11 mouse cellular contexts compared by ENCODE assay signal in genomic region chr15:101980849-101981248, GRCm38 (mm10). TPM values are rescaled to one million over a fixed set of nuclear protein-coding genes. Genes with fewer than 3 reads are reported as not detected.
DNase-seq lines count a peak whose midpoint lies in the region; ATAC-seq and TF ChIP-seq lines count a peak whose summit lies in the region.
"Had no signal": no experiment of that assay in that cellular context is flagged by ENCODE, and none has a peak within 500 bp of the region (broad histone marks: within the 10 kb centered on the region; RNA-seq: fewer than 3 reads in every experiment).

No protein-coding gene starts in this region.

- no peak for DNase-seq in forebrain, embryonic 10.5 days (ENCODE audit: extremely low spot score, low spot score)
- DNase-seq in forebrain, embryonic 14.5 days (ENCODE audit: low spot score) = no peak
- peak; percentile 23 for DNase-seq in NIH3T3 (ENCODE audit: low read depth)
- peak; percentile 85 for DNase-seq in lung, postnatal 0 days (ENCODE audit: low spot score)
- DNase-seq in right cerebral cortex, adult 2 months (ENCODE audit: low spot score in 2 of 2) = no peak

- ATAC-seq in forebrain, embryonic 14.5 days = no peak
- no peak for ATAC-seq in kidney, embryonic 14.5 days (ENCODE audit: low FRiP score, low TSS enrichment)
- ATAC-seq in lung, postnatal 0 days = peak; percentile 50
- no peak for ATAC-seq in megakaryocyte progenitor cell, adult 5-6 weeks (replicated peaks; ENCODE audit: poor library complexity)
- ATAC-seq in frontal cortex, adult (ENCODE audit: low TSS enrichment) = no peak
- ATAC-seq: midbrain, embryonic 15.5 days had no signal

- H3K4me1 ChIP-seq in forebrain, embryonic 10.5 days = peaks cover 34% of the 10 kb centered on the region
- peaks cover 9% of the 10 kb centered on the region for H3K4me1 ChIP-seq in forebrain, embryonic 14.5 days (ENCODE audit: control insufficient read depth, insufficient read depth, low read length)
- H3K4me1 ChIP-seq in kidney, embryonic 14.5 days (ENCODE audit: control insufficient read depth, insufficient read depth, low read length) = peaks cover 21% of the 10 kb centered on the region
- H3K4me1 ChIP-seq in lung, postnatal 0 days (ENCODE audit: insufficient read depth, low read depth, low read length) = peaks cover 25% of the 10 kb centered on the region

- 76% methylated on average over 6 of the region's 6 CpGs for WGBS in forebrain, embryonic 10.5 days
- WGBS in forebrain, embryonic 14.5 days = 58% methylated on average over 6 of the region's 6 CpGs
- 61% methylated on average over 6 of the region's 6 CpGs for WGBS in kidney, embryonic 14.5 days
- WGBS in lung, postnatal 0 days = 34% methylated on average over 5 of the region's 6 CpGs

- H3K9me3 ChIP-seq in forebrain, embryonic 10.5 days = no peaks in the 10 kb centered on the region
- H3K9me3 ChIP-seq in forebrain, embryonic 14.5 days (replicated peaks; ENCODE audit: control insufficient read depth, low read length) = no peaks in the 10 kb centered on the region
- H3K9me3 ChIP-seq in kidney, embryonic 14.5 days (ENCODE audit: control insufficient read depth, low read length) = no peaks in the 10 kb centered on the region
- H3K9me3 ChIP-seq in lung, postnatal 0 days (ENCODE audit: low read length) = no peaks in the 10 kb centered on the region
- H3K9me3 ChIP-seq: midbrain, embryonic 15.5 days had no signal

- no peaks in the 10 kb centered on the region for H3K36me3 ChIP-seq in forebrain, embryonic 10.5 days (replicated peaks)
- no peaks in the 10 kb centered on the region for H3K36me3 ChIP-seq in forebrain, embryonic 14.5 days (ENCODE audit: control insufficient read depth, insufficient read depth, low read length)
- no peaks in the 10 kb centered on the region for H3K36me3 ChIP-seq in kidney, embryonic 14.5 days (ENCODE audit: control insufficient read depth, insufficient read depth, low read length)
- H3K36me3 ChIP-seq in lung, postnatal 0 days (ENCODE audit: insufficient read depth, low read length) = no peaks in the 10 kb centered on the region
- H3K36me3 ChIP-seq: midbrain, embryonic 15.5 days had no signal

- peak overlapping the region; percentile 37; the same call in 1 of the 2 replicates for H3K27ac ChIP-seq in forebrain, embryonic 10.5 days
- no peak overlapping the region for H3K27ac ChIP-seq in forebrain, embryonic 14.5 days (ENCODE audit: low read depth, low read length)
- H3K27ac ChIP-seq in kidney, embryonic 14.5 days (ENCODE audit: low read depth, low read length) = 0 out of 2 replicates have a peak overlapping the region, but pooled peaks have one; percentile 17
- peak overlapping the region; percentile 34; the same call in 1 of the 2 replicates for H3K27ac ChIP-seq in lung, postnatal 0 days (ENCODE audit: low read length)
- H3K27ac ChIP-seq: midbrain, embryonic 15.5 days had no signal

- no peak overlapping the region for H3K4me2 ChIP-seq in forebrain, embryonic 14.5 days (ENCODE audit: low read length)
- no peak overlapping the region for H3K4me2 ChIP-seq in kidney, embryonic 14.5 days (replicated peaks; ENCODE audit: low read depth, low read length)
- H3K4me2 ChIP-seq in lung, postnatal 0 days (replicated peaks; ENCODE audit: low read depth, low read length) = no peak overlapping the region
- H3K4me2 ChIP-seq: midbrain, embryonic 15.5 days had no signal

- H3K27me3 ChIP-seq in forebrain, embryonic 10.5 days (ENCODE audit: poor library complexity, severe bottlenecking) = peaks cover 24% of the 10 kb centered on the region
- H3K27me3 ChIP-seq in forebrain, embryonic 14.5 days (replicated peaks; ENCODE audit: control insufficient read depth, insufficient read depth, low read length) = no peaks in the 10 kb centered on the region
- no peaks in the 10 kb centered on the region for H3K27me3 ChIP-seq in kidney, embryonic 14.5 days (ENCODE audit: control insufficient read depth, insufficient read depth, low read length)
- H3K27me3 ChIP-seq in lung, postnatal 0 days (replicated peaks; ENCODE audit: insufficient read depth, low read length) = no peaks in the 10 kb centered on the region

- no peak for TF ChIP-seq EP300 in lung, postnatal 0 days (IDR thresholded peaks at IDR 0.05)

- H3K9ac ChIP-seq in forebrain, embryonic 14.5 days (ENCODE audit: low read length) = no peak overlapping the region
- no peak overlapping the region for H3K9ac ChIP-seq in kidney, embryonic 14.5 days (ENCODE audit: low read depth, low read length)
- H3K9ac ChIP-seq in lung, postnatal 0 days (replicated peaks; ENCODE audit: low read depth) = no peak overlapping the region
- H3K9ac ChIP-seq: midbrain, embryonic 15.5 days had no signal

- TF ChIP-seq CTCF in lung, postnatal 0 days (IDR thresholded peaks at IDR 0.05) = no peak

- no peak overlapping the region for H3K4me3 ChIP-seq in forebrain, embryonic 10.5 days
- H3K4me3 ChIP-seq in forebrain, embryonic 14.5 days (ENCODE audit: low read depth, low read length) = no peak overlapping the region
- no peak overlapping the region for H3K4me3 ChIP-seq in kidney, embryonic 14.5 days (ENCODE audit: low read length)
- no peak overlapping the region for H3K4me3 ChIP-seq in lung, postnatal 0 days (ENCODE audit: low read depth, low read length)
- H3K4me3 ChIP-seq: midbrain, embryonic 15.5 days had no signal

RNA-seq across cellular contexts. Expression of gene Krt8, which starts 23.4 kb away (rescaled TPM):
- polyA plus RNA-seq in forebrain, embryonic 10.5 days (2016; fragmentation: Nextera tagmentation; extraction: Ambion mirVana) = 32.6 and 35.6 TPM in 2 replicates
- polyA plus RNA-seq in forebrain, embryonic 14.5 days (2014; fragmentation: Nextera tagmentation; extraction: Ambion mirVana) = 2.7 and 3.7 TPM in 2 replicates
- polyA plus RNA-seq in kidney, embryonic 14.5 days (2014; fragmentation: Nextera tagmentation; extraction: Ambion mirVana) = 179 and 184 TPM in 2 replicates
- 353 and 389 TPM in 2 replicates for polyA plus RNA-seq in lung, postnatal 0 days (2015; fragmentation: Nextera tagmentation; extraction: Ambion mirVana)
- 0.12 and 0.73 TPM in 2 replicates for total RNA-seq in megakaryocyte progenitor cell, adult 5-6 weeks (2015)
- total RNA-seq in megakaryocyte progenitor cell, adult 5-6 weeks (2017) = 0.12 and 0.44 TPM in 2 replicates

RNA-seq across cellular contexts. Expression of gene Krt78, which starts 26.8 kb away (rescaled TPM):
- not detected in 2 replicates for polyA plus RNA-seq in forebrain, embryonic 10.5 days (2016; fragmentation: Nextera tagmentation; extraction: Ambion mirVana)
- not detected in 2 replicates for polyA plus RNA-seq in forebrain, embryonic 14.5 days (2014; fragmentation: Nextera tagmentation; extraction: Ambion mirVana)
- not detected in 2 replicates for polyA plus RNA-seq in kidney, embryonic 14.5 days (2014; fragmentation: Nextera tagmentation; extraction: Ambion mirVana)
- polyA plus RNA-seq in lung, postnatal 0 days (2015; fragmentation: Nextera tagmentation; extraction: Ambion mirVana) = 0.08 and 0.20 TPM in 2 replicates
- not detected in 2 replicates for total RNA-seq in megakaryocyte progenitor cell, adult 5-6 weeks (2015)
- not detected in 2 replicates for total RNA-seq in megakaryocyte progenitor cell, adult 5-6 weeks (2017)
- total RNA-seq: gastrocnemius, adult 18-20 months had no signal
- polyA plus RNA-seq: cortical plate, adult 2 months; midbrain, embryonic 15.5 days had no signal

RNA-seq across cellular contexts. Expression of gene Krt79, which starts 40.7 kb away (rescaled TPM):
- 0.09 and 0.12 TPM in 2 replicates for polyA plus RNA-seq in forebrain, embryonic 10.5 days (2016; fragmentation: Nextera tagmentation; extraction: Ambion mirVana)
- 0.10 and 0.27 TPM in 2 replicates for polyA plus RNA-seq in forebrain, embryonic 14.5 days (2014; fragmentation: Nextera tagmentation; extraction: Ambion mirVana)
- polyA plus RNA-seq in kidney, embryonic 14.5 days (2014; fragmentation: Nextera tagmentation; extraction: Ambion mirVana) = 0.41 and 0.49 TPM in 2 replicates
- polyA plus RNA-seq in lung, postnatal 0 days (2015; fragmentation: Nextera tagmentation; extraction: Ambion mirVana) = 1.0 and 1.4 TPM in 2 replicates
- total RNA-seq in megakaryocyte progenitor cell, adult 5-6 weeks (2015) = not detected in 2 replicates
- not detected in 2 replicates for total RNA-seq in megakaryocyte progenitor cell, adult 5-6 weeks (2017)
- polyA plus RNA-seq: cortical plate, adult 2 months had no signal

RNA-seq across cellular contexts. Expression of gene Krt18, which starts 47.1 kb away (rescaled TPM):
- 34.4 and 37.1 TPM in 2 replicates for polyA plus RNA-seq in forebrain, embryonic 10.5 days (2016; fragmentation: Nextera tagmentation; extraction: Ambion mirVana)
- 5.6 and 7.1 TPM in 2 replicates for polyA plus RNA-seq in forebrain, embryonic 14.5 days (2014; fragmentation: Nextera tagmentation; extraction: Ambion mirVana)
- polyA plus RNA-seq in kidney, embryonic 14.5 days (2014; fragmentation: Nextera tagmentation; extraction: Ambion mirVana) = 140 and 164 TPM in 2 replicates
- polyA plus RNA-seq in lung, postnatal 0 days (2015; fragmentation: Nextera tagmentation; extraction: Ambion mirVana) = 235 and 248 TPM in 2 replicates
- total RNA-seq in megakaryocyte progenitor cell, adult 5-6 weeks (2015) = 7.9 and 11.8 TPM in 2 replicates
- 12.0 and 14.6 TPM in 2 replicates for total RNA-seq in megakaryocyte progenitor cell, adult 5-6 weeks (2017)

RNA-seq across cellular contexts. Expression of gene Krt4, which starts 56.3 kb away (rescaled TPM):
- polyA plus RNA-seq in forebrain, embryonic 10.5 days (2016; fragmentation: Nextera tagmentation; extraction: Ambion mirVana) = not detected in 2 replicates
- polyA plus RNA-seq in forebrain, embryonic 14.5 days (2014; fragmentation: Nextera tagmentation; extraction: Ambion mirVana) = not detected in 2 replicates
- 0.11 and 0.38 TPM in 2 replicates for polyA plus RNA-seq in kidney, embryonic 14.5 days (2014; fragmentation: Nextera tagmentation; extraction: Ambion mirVana)
- 2.5 and 2.9 TPM in 2 replicates for polyA plus RNA-seq in lung, postnatal 0 days (2015; fragmentation: Nextera tagmentation; extraction: Ambion mirVana)
- total RNA-seq in megakaryocyte progenitor cell, adult 5-6 weeks (2015) = 0.52 TPM in 1 of 2 replicates, not detected in the other
- total RNA-seq in megakaryocyte progenitor cell, adult 5-6 weeks (2017) = not detected in 2 replicates
- total RNA-seq: gastrocnemius, adult 18-20 months had no signal
- polyA plus RNA-seq: cortical plate, adult 2 months had no signal

Comparison
In these comparisons a context has a peak if more than half of its experiments do, and no peak if none do; other contexts are left out.
1. DNase-seq: peak in NIH3T3 (single experiment) and lung, postnatal 0 days (single experiment); none in forebrain, embryonic 10.5 days (single experiment), forebrain, embryonic 14.5 days (single experiment) and right cerebral cortex, adult 2 months (0 of 2).